Mouse (Mus musculus) small intestine, adult 10 weeks (tissue): ENCODE measurements around the gene C4bp. TPM values are rescaled to one million over a fixed set of nuclear protein-coding genes. Genes with fewer than 3 reads are reported as not detected.

Source experiments
- polyA plus RNA-seq: library from polyadenylated mRNA; stranded (reverse); fragments of 350-450 nt; fragmentation: Illumina TruSeq; extraction: RNeasy Lipid Tissue Mini Kit (QIAGEN cat#74804); gene quantifications from one replicate; pipeline ENCODE4 v1.2.3, GENCODE M21; 2014; ENCODE audit warnings: low replicate concordance

The C4bp gene
- polyA plus RNA-seq, result 1.9 TPM

GRCm38 (mm10) chr1:130661454-130661853, at the start of gene C4bp:
C4bp (minus strand) TSS chr1:130661632.

GRCm38 (mm10) chr1:130629521-130629920, 31.9 kb downstream of the C4bp start, which contains the start of gene Zp3r:
Zp3r (minus strand) TSS chr1:130629621.

Other genes with a start within 250 kb of the C4bp start
- 2.0 TPM for gene Cd55b, start 238.6 kb downstream of the C4bp start, polyA plus RNA-seq
- gene Cd55, start 198.9 kb downstream of the C4bp start, polyA plus RNA-seq, result 173 TPM
- not detected for gene Zp3r, start 32.0 kb downstream of the C4bp start, polyA plus RNA-seq
- gene Gm29427, start 54.2 kb upstream of the C4bp start, polyA plus RNA-seq, result 1.5 TPM
- 21.0 TPM for gene Yod1, start 55.7 kb upstream of the C4bp start, polyA plus RNA-seq
- 38.7 TPM for gene Pfkfb2, start 67.6 kb upstream of the C4bp start, polyA plus RNA-seq
- gene AA986860, start 70.3 kb upstream of the C4bp start, polyA plus RNA-seq, result 15.9 TPM
- not detected for gene Fcamr, start 139.3 kb upstream of the C4bp start, polyA plus RNA-seq
- 3,567 TPM for gene Pigr, start 165.1 kb upstream of the C4bp start, polyA plus RNA-seq
- gene Fcmr, start 204.0 kb upstream of the C4bp start, polyA plus RNA-seq, result 2.6 TPM
- gene Il24, start 225.8 kb upstream of the C4bp start, polyA plus RNA-seq, result not detected
- not detected for gene Il20, start 249.8 kb upstream of the C4bp start, polyA plus RNA-seq